Mouse (Mus musculus) thymus, adult 2 months (tissue): Measurements from ENCODE around the gene Azi2.

ENCODE experiments used
- CTCF ChIP-seq: fragments of 200-500 bp; IDR thresholded peaks from 2 replicates; pipeline ENCODE4 v1.5.1; 2012; ENCODE audit warnings: mild to moderate bottlenecking, control low read depth, low read length, moderate library complexity, borderline replicate concordance; ENCODE audit not compliant: control insufficient read depth, poor library complexity, insufficient read depth; ENCODE audit errors: extremely low read depth
- POLR2A ChIP-seq: fragments of 200-500 bp; IDR thresholded peaks from 2 replicates; pipeline ENCODE4 v1.6.1; 2012; ENCODE audit warnings: mild to moderate bottlenecking, low read length, control low read depth, moderate library complexity; ENCODE audit not compliant: control insufficient read depth, poor library complexity, insufficient read depth; ENCODE audit errors: extremely low read depth

DNA sequence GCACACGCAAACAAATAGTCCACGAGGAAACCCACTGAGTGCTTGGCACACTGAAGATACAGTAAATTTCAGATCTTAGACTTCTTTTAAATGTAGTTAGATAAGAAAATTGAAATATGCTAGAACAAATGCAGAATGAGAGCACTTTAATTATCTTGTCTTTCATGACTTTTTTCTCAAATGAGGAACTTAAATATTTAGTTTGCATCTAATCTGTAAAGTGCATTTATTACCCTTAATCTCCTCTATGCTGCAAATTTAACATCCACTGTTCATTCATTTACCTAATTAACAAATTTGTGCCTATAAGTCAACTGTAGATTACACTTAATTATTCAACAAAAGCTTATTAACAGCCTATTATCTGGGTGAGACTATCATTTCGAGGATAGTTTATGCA, 5.3 kb upstream of the Azi2 start:
- no peak for TF ChIP-seq CTCF
- no peak for TF ChIP-seq POLR2A
